Mouse (Mus musculus): Measurements from ENCODE around the gene Olfr221.

Olfr221 gene

DNA sequence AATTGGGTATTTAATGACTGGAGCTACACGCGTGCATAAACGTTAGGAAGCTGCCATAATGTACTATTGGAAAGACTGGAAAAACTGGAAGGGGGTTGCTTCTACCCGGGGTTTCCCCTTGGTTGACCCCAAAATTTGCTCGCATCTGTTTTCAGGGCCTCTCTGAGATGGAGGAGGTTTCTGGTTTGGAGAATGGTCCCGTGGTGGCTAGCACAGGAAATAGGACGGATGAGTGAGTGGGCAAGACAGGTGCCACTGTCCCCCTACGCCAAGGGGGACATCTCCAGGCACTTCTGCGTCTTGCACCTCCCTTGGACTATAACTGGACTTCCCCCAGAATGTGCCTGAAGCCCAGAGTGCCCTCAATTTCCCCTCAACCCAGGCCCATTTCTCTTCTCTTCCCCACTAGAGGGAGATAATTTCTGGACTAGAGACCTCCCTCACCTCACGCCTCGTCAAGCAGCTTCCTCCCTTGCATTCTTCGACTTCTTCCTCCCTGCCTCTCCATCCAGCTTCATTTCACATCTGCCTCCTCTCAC is 23.1 kb downstream of the Olfr221 start:
- DNase-seq: no peak

GRCm38 (mm10) chr14:52018248-52019050 is 23.8 kb downstream of the Olfr221 start:
- peak in 1 of 2 experiments; percentile 23 for DNase-seq

- DNase-seq: no peak
These were observed 24.6 kb downstream of the Olfr221 start for GRCm38 (mm10) chr14:52017662-52018061.

DNA sequence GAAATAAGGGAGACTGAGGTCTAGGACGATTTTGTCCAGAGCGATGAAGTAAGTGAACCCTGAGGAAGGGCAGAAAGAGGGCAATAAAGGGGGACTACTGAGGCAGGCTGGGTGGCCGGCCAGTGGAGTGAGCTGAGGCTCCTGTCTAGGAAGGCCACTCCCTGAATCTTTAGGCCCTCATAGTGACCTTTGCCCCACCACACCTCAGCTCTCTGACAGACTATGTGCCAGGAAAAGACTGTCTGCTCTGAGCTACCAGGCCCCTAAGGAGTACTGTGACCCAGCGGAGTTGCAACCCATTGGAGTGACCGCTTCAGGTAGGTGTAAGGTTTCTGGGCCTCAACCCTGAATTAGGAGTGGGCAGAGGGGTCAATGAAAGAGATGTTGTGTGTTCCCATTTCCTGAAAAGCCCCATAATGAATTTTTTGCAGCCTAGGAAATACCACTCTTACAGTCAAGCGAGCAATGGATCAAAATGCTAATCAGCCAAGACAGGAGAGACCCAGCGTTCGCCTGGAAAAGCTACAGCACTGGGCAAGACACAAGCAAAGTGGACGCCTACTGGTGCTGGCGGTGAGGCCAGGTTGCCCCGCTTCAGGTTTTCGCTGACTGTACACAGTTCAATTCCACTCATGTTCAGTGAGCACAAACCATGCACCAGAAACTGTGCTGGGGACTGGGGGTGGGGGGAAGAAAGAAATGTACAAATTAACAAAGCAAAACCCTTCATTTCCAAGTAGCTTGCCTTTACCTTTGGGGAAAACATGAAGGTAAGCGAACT is 25.4 kb downstream of the Olfr221 start:
- peak; percentile 42 to 47 for DNase-seq

GRCm38 (mm10) chr14:52015445-52016100 is 26.7 kb downstream of the Olfr221 start, which contains the start of gene Tmem253:
Tmem253 (plus strand) TSS chr14:52015658.
- peak in 1 of 2 experiments; percentile 47 for DNase-seq

DNA sequence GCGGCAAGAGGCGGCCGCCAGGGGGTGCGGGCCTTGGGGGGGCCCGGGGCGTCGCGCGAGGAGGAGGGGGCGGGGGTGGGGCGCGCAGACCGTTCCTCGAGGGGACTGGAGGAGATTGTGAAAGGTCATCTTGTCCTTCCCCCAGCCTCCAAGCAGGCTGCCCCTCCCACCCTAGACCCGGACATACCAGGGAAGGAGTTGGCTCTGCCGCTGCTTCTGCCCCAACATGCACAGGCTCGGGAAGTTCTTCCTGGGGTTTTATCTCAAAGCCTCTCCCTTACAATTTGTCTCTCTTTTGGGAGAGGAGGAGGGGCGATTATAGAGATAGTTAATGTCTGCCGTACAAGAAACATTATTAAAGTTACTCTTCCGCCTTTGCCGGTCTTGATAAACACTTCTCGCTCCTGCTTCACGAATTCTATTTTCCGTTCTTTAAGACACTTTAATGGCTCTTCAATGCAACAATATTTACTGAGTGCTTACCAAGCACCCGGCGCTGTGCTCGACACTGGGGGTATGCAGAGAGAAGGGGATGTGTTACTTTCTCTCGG is 27.4 kb downstream of the Olfr221 start:
- DNase-seq: peak; percentile 75 to 76

- peak in 1 of 2 experiments; percentile 40 for DNase-seq
These were observed 27.9 kb downstream of the Olfr221 start for GRCm38 (mm10) chr14:52014271-52014760.

DNA sequence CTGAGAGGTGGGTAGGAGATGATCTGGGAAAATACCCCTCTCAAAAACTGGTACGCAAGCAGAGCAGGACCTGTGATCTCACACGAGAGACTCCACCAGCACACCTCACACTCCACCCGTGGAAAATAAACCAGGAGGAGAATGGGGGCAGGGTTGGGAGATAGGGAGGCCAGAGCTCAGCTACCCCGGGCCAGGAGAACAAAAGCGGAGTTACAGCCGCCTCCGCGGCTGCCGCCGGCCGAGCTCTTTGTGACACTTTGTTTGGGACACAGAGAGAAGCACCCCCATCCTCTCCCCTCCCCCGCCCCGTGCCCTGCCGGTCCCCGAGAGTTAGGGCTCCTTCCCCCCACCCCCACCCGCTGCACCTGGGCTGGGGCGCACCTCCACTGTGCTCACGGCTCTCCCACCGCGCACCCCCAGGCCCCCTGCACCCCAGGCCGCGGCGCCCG is 28.5 kb downstream of the Olfr221 start:
- DNase-seq: peak; percentile 69 to 72

DNA sequence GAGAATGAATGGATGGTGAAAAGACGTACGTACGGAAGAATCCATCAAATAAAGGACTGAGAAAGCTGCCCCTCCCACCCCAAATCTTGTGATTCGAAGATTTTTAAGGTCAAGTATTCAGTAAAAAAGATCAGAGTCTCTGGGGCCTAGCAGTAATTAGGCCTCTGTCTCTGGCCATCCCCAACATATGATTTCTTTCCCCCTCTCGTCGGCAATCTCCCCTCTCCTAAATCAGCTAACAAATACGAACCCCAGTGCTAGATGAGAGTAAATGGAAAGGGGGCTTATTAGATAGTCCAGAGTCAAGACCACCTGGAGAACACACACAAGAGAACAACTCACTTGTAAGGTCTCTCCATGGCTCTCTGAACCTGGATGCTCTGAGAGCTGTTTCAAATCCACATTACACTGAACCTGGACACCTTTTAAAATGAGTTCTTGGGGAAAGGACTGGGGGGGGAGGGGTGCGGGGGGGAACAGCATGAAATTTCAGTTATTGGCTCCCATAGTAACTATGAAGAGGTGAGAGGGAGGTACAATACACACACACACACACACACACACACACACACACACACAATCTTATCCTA is 29.1 kb downstream of the Olfr221 start:
- DNase-seq: peak in 1 of 2 experiments; percentile 37

- peak; percentile 37 to 56 for DNase-seq
These were observed 29.7 kb downstream of the Olfr221 start for GRCm38 (mm10) chr14:52012553-52012952.

DNA sequence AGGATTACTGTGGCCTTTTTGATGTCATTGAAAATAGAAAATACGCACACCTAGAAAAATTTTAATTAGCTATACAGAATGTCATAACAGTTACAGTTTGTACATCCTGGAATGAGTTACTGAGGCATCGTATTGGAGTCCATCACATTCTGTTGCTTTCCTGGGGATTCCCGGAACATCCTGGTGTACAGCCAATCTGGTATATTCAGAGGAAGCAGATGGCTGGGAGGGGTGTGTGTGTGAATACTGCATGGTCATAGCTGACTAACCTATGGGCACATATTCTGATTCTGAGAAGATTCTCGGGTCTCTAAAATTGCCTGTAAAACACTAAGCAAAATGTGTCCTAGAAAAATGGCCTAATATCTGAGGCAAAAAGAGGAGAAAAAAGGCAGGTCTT is 30.2 kb downstream of the Olfr221 start:
- peak; percentile 80 to 89 for DNase-seq

DNA sequence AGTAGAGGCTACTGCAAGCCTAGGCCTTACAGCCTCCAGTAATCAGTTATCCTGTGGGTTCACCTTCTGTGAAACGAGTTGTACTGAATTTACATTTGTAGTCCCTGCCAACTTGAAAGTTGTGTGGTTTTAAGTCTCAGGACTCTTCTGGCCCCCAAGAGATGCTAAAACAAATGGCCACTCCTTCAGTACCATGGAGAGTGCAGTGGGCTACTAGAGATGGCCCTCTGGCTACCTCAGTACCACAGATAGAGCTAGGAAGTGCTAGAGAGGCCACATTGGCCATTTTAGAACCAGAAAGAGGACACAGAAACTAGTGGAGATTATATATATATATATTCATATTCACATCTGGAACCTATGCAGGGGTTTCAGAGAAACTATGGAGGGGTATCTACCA is 30.6 kb downstream of the Olfr221 start:
- DNase-seq: peak in 1 of 2 experiments; percentile 45

GRCm38 (mm10) chr14:52010446-52011111 is 31.7 kb downstream of the Olfr221 start:
- DNase-seq: peak; percentile 88 to 91

DNA sequence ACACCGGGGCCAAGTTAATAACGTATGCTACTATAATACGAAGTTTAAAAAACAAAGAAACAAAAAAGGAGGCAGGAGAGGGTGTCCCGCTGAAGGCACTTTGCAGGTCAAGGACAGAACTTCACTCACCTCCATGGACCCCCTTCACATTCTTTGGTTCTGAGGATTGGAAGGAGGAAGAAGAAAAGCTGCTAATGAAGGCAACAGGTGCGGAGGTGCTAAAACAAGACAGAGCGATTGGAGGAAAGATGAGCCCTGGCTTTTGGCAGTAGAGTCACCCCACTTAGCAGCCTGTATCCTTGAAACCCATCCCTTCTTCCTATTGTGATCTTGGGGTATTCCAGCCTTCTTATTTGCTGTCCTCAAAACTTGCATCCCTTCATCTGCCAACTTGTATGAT is 32.4 kb downstream of the Olfr221 start:
- DNase-seq: peak in 1 of 2 experiments; percentile 39

- peak in 1 of 2 experiments; percentile 45 for DNase-seq
These were observed 32.9 kb downstream of the Olfr221 start for GRCm38 (mm10) chr14:52009361-52009760.

- peak; percentile 96 to 97 for DNase-seq
These were observed 33.7 kb downstream of the Olfr221 start for GRCm38 (mm10) chr14:52008321-52009203.

DNA sequence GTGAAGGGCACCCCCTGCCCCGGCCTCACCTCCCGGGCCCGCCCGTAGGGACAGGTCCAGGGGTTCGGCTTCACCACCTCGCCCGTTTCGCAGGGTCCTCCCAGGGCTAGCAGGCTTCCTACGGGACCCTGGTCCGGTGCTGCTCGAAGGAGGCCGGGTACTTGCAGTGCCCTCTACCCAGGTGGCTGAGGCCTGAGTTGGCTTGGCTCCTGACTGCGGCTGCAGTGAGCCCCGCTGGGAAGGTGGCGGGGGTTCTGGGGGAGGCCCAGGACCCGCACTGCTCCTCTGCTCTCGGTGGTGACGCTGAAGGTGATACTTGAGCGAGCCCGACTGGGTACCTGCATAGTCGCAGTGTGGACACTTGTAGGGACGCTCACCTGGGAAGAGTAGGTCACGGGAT is 35.5 kb downstream of the Olfr221 start:
- DNase-seq: no peak

DNA sequence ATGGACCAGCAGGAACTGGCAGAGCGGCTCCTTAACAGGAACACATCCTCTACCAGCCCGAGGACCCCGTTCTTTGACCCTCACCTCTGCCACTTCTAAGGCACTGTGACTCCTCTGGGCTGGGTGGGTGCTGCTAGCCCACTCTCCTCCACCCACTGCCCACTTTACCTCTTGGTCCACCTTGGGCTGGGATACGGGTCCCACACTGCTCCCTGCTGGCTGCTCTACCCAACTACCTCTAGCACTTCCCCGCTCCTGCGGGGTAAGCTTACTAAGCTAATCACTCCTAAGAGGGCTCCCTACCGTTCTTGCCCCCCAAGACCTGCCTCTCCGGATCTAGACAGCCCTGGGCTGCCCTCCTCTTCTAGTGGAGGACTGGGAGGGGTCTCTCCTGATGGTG is 36.0 kb downstream of the Olfr221 start:
- peak; percentile 48 to 64 for DNase-seq

DNA sequence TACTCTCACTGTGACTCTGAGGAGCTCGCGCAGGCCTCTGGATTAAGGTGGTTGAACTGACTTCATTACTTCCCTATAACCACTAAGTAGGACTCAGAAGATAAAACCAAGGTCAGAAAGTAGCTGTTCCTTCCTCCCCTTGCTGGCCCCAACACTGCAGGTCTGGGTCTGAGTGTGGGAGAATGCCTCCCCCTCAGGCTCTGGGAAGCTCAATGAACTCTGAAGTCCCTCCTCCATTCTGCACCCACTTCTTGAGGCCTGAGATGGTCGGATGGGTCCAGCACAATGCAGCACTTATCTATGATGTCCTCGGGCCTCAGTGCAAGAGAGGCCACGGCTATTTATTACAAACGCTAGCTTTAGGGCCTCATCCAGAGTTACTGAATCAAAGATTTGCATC is 36.6 kb downstream of the Olfr221 start:
- peak in 1 of 2 experiments; percentile 10 for DNase-seq

DNA sequence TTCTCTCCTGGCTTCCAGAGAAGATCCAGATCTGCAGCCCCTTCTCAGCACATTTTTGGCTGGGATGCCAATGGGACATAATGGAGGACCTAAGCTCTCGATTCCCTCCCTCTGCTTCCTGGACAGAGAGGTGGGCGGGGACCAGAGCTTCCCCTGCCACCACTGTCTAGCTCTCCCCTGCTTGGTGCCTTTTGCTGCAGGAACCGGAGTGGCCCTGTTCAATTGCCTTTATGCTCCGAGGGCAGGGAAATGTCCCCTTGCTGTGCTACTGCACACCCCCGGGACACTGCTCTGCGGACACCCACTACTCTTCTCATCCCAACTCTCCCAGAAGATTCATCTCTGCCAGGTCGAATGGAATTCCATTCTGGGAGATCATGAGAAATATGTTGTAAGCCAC is 37.1 kb downstream of the Olfr221 start:
- peak in 1 of 2 experiments; percentile 22 for DNase-seq
